ENCODE assay signal across 8 mouse cellular contexts in the genomic region with DNA sequence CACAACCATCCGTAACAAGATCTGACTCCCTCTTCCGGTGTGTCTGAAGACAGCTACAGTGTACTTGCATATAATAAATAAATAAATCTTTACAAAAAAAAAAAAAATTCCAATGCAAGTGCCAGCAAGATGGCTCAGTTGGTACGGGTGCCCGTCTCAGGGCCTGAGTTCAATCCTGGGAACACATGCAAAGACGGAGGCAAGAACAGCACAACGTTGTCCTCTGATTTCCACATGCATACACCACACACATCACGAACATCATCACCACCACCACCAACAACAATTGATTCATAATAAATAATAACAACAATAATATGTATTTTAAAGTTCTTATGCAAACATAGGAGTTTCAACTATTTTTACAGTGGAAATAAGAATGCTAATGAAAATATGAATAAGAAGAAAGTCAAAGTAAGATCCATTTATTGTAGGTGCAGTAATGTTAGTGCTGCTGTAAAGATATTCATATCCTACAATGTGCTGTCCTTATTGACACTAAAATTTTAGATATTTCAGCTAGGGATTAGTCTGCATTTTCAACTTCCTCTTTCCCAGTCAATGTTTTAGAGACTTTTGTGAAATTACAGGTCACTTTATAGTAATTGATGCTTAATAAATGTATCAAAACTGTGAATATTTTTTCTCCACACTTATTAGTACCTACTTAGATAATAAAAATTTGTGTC. TPM values are rescaled to one million over a fixed set of nuclear protein-coding genes. Genes with fewer than 3 reads are reported as not detected.
DNase-seq lines count a peak whose midpoint lies in the region; ATAC-seq lines count a peak whose summit lies in the region.

No protein-coding gene starts in this region.

- H3K36me3 ChIP-seq in erythroblast, embryonic 14.5 days (ENCODE audit: control insufficient read depth), result peaks cover 8% of the 10 kb centered on the region
- H3K36me3 ChIP-seq in neural tube, embryonic 11.5 days (ENCODE audit: control insufficient read depth, insufficient read depth, low read length), result no peaks in the 10 kb centered on the region
- H3K36me3 ChIP-seq in liver, embryonic 13.5 days, result no peaks in the 10 kb centered on the region

- no peak for ATAC-seq in erythroblast, adult 5-6 weeks (replicated peaks; ENCODE audit: low FRiP score, poor library complexity, severe bottlenecking)
- ATAC-seq in neural tube, embryonic 11.5 days (ENCODE audit: insufficient read depth, low FRiP score, low TSS enrichment), result no peak
- no peak for ATAC-seq in liver, embryonic 13.5 days (ENCODE audit: low read depth)
- no peak for ATAC-seq in megakaryocyte-erythroid progenitor cell, adult 5-6 weeks (replicated peaks; ENCODE audit: low FRiP score, low TSS enrichment, poor library complexity, severe bottlenecking)

- no peak overlapping the region for H3K9ac ChIP-seq in neural tube, embryonic 11.5 days (ENCODE audit: low read length)
- peak overlapping the region; percentile 100 for H3K9ac ChIP-seq in liver, embryonic 13.5 days

- no peaks in the 10 kb centered on the region for H3K27me3 ChIP-seq in erythroblast, embryonic 14.5 days (ENCODE audit: control insufficient read depth)
- no peaks in the 10 kb centered on the region for H3K27me3 ChIP-seq in neural tube, embryonic 11.5 days (ENCODE audit: control insufficient read depth, insufficient read depth, low read length)
- no peaks in the 10 kb centered on the region for H3K27me3 ChIP-seq in liver, embryonic 13.5 days

- DNase-seq in neural tube, embryonic 11.5 days (ENCODE audit: low spot score), result no peak
- DNase-seq in neural tube, embryonic 10.5 days (ENCODE audit: extremely low spot score, low spot score), result no peak
- no peak for DNase-seq in liver, embryonic 13.5 days
- DNase-seq in thymus, postnatal 36 days, result no peak
- DNase-seq in kidney, adult 9 months, result no peak

- peak overlapping the region; percentile 56; the same call in 1 of the 2 replicates for H3K4me2 ChIP-seq in neural tube, embryonic 11.5 days (ENCODE audit: low read depth)
- peak overlapping the region; percentile 76 for H3K4me2 ChIP-seq in liver, embryonic 13.5 days

- H3K4me1 ChIP-seq in erythroblast, embryonic 14.5 days (ENCODE audit: control insufficient read depth), result peaks cover 67% of the 10 kb centered on the region
- H3K4me1 ChIP-seq in neural tube, embryonic 11.5 days (ENCODE audit: control insufficient read depth, insufficient read depth, low read length), result peaks cover 24% of the 10 kb centered on the region
- peaks cover 62% of the 10 kb centered on the region for H3K4me1 ChIP-seq in liver, embryonic 13.5 days (replicated peaks)

- no peak overlapping the region for H3K27ac ChIP-seq in neural tube, embryonic 11.5 days (ENCODE audit: low read depth, low read length)
- peak overlapping the region; percentile 48 for H3K27ac ChIP-seq in liver, embryonic 13.5 days

- H3K4me3 ChIP-seq in erythroblast, embryonic 14.5 days (replicated peaks), result peak overlapping the region; percentile 97
- H3K4me3 ChIP-seq in neural tube, embryonic 11.5 days (ENCODE audit: low read depth, low read length), result no peak overlapping the region
- H3K4me3 ChIP-seq in liver, embryonic 13.5 days (replicated peaks), result peak overlapping the region; percentile 99

- 75% methylated on average over 7 of the region's 7 CpGs for WGBS in neural tube, embryonic 11.5 days
- 34% methylated on average over 7 of the region's 7 CpGs for WGBS in liver, embryonic 13.5 days (ENCODE audit: insufficient replicate concordance)

- no peaks in the 10 kb centered on the region for H3K9me3 ChIP-seq in erythroblast, embryonic 14.5 days (ENCODE audit: control insufficient read depth, low read length)
- H3K9me3 ChIP-seq in neural tube, embryonic 11.5 days (ENCODE audit: control insufficient read depth, low read length), result no peaks in the 10 kb centered on the region
- no peaks in the 10 kb centered on the region for H3K9me3 ChIP-seq in liver, embryonic 13.5 days (replicated peaks)

RNA-seq across cellular contexts. Expression of a gene that starts 2.4 kb away (rescaled TPM):
- 0.17 and 0.41 TPM in 2 replicates for polyA plus RNA-seq in erythroblast, embryonic 14.5 days (2012)
- total RNA-seq in erythroblast, adult 5-6 weeks (2015; ENCODE audit: low replicate concordance), result 21.7 and 27.5 TPM in 2 replicates
- total RNA-seq in erythroblast, adult 5-6 weeks (2017; ENCODE audit: low replicate concordance), result 26.2 and 35.1 TPM in 2 replicates
- 37.3 and 39.7 TPM in 2 replicates for polyA plus RNA-seq in neural tube, embryonic 11.5 days (2014; fragmentation: Nextera tagmentation; extraction: Ambion mirVana)
- 10.1 and 12.0 TPM in 2 replicates for polyA plus RNA-seq in liver, embryonic 13.5 days (2015; fragmentation: Nextera tagmentation; extraction: Ambion mirVana)
- 48.0 and 71.7 TPM in 2 replicates for total RNA-seq in megakaryocyte-erythroid progenitor cell, adult 5-6 weeks (2014; fragmentation: Nextera tagmentation)
- total RNA-seq in megakaryocyte-erythroid progenitor cell, adult 5-6 weeks (2017), result 69.4 and 88.0 TPM in 2 replicates
